Mouse (Mus musculus): Measurements from ENCODE around the gene Runx1.
A peak's percentile ranks its signal among the peaks of the same experiment; 100 is the strongest.

- TF ChIP-seq EP300 (IDR thresholded peaks at IDR 0.05; ENCODE audit: low read depth) (peak; percentile 94), CTCF (IDR thresholded peaks at IDR 0.05; ENCODE audit: low read depth) (peak; percentile 54)
Measured at GRCm38 (mm10) chr16:92708718-92709117, 117.2 kb downstream of the Runx1 start.

Data from liver, postnatal 0 days (tissue).